Mouse (Mus musculus): ENCODE measurements around the gene Atg10.

- TF ChIP-seq POU5F1 (IDR thresholded peaks at IDR 0.05; ENCODE audit: borderline replicate concordance, low read length) (no peak), CTCF (conservative IDR thresholded peaks at IDR 0.05; ENCODE audit: low read length) (no peak)
Observed at GRCm38 (mm10) chr13:91178428-91179160, 45.2 kb downstream of the Atg10 start.

All from E14TG2a.4 (cell line).